Mouse (Mus musculus): Measurements from ENCODE around the gene Lipe.
"Not testable (repeated sequence)": the region's sequence is repeated elsewhere in the genome, so short reads cannot be mapped to it uniquely, and the experiment has no call there.

Gene Lipe

DNA sequence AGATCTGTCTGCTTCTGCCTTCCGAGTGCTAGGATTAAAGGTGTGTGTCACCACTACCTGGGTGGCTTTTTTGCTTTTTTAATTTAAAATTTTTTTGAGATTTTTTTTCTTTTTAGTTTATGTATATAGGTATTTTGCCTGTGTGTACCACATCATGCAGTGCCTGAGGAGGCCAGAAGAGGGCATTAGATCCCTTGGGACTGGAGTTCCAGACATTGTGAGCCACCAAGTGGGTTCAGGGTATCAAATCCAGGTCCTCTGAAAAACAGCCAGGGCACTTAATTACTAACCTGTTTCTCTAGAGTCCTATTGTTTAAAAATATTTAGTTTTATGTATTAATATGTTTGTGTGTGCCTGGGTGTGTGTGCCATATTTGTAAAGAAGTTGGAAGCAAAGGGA lies 19.1 kb upstream of the Lipe start:
- in situ Hi-C loops (cut with MboI, MseI), result no loop called here

DNA sequence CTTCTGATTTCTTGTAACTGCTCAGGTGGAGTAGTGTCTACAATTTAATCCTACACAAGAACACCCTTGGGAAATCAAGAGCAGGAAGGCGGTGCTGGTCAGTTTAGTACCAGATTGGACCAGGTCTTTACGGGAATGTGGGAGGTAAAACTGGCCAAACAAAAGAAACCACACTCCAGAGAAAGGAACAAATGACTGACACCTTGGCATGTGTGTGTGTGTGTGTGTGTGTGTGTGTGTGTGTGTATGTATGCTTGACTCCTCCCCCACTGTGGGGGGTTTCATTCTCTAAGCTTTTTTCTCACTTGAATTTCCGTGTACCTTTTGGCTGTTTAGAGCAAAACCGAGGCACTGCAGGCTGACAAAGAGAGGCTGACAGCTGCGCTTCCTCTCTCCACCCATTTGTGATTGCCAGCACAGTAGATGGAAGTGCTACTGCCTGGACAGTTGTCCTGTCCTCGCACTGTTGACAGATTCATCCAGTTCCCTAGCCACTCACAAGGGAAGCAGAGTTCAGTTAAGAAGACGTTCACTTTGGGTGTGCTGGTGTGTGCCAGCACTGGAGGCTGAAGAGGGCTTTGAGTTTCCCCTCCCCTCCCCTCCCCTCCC lies 14.4 kb upstream of the Lipe start, which contains the start of gene Cxcl17:
TSS of gene Cxcl17 (minus strand) at position 54 of the 609 bp plus-strand sequence.
- in situ Hi-C loops (cut with MboI, MseI), result no loop called here

GRCm38 (mm10) chr7:25411861-25412260 lies 13.4 kb upstream of the Lipe start:
- in situ Hi-C loops (cut with MboI, MseI), result no loop called here

DNA sequence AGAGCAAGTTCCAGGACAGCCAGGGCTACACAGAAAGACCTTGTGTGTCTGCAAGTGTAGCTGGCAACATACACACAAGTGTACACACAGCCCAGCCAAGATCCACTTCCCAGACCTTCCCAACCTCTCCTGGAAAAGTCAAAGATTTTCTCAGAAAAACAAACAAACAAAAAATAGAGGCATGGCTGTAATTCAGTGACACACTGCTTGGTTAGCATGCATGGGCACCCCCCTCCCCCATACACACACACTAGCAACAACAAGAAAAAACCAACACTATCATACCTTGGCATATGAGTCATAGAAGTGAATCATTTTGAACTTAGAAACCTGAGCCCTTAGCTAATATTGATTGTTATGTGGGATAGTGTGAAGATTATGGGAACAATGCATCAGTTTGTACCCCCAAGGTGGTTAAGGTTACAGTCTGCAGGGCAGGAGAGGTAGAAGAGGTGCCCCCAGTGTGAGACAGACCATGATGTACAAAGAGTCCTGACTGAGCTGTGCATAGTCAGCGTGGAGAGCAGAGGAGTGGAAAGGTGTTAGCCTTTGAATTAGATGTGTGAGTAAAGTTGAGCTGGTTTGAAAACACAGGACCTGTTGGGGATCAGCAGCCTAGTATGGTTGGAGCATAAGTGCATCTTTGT lies 12.6 kb upstream of the Lipe start:
- in situ Hi-C loops (cut with MboI, MseI), result no loop called here

DNA sequence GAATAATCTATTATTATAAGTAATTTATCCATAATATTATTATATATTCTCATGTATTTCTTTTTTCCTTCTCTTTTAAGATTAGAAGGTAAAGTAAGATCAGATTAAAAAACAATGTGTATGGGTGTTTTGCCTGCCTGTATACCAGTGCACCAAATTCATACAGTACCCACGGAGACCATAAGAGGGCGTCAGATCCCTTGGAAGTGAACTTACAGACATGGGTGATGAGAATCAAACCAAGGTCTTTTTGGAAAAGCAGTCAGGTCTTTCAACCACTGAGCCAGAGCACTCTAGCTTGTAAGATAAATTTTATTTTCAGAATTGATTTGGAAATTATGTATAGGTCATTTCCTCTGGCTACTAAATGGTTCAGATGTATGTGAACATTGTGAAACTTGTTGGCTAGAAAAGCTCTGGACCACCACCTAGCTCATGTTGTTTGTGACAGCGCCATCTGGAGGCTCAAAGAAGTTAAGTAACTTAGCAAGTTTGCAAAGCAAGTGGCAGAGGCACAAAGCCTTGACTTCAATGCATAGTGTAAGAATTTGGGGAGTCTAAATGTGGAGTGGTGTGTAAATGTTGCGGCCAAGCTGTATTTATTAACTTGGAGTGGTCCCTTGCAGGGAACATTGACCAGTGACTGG lies 10.7 kb upstream of the Lipe start:
- in situ Hi-C loops (cut with MboI, MseI), result no loop called here

- in situ Hi-C loops (cut with MboI, MseI), result no loop called here
These were observed 8.0 kb upstream of the Lipe start for GRCm38 (mm10) chr7:25406468-25406867.

- in situ Hi-C loops (cut with MboI, MseI), result no loop called here
These were observed 4.2 kb upstream of the Lipe start for GRCm38 (mm10) chr7:25402671-25403101.

DNA sequence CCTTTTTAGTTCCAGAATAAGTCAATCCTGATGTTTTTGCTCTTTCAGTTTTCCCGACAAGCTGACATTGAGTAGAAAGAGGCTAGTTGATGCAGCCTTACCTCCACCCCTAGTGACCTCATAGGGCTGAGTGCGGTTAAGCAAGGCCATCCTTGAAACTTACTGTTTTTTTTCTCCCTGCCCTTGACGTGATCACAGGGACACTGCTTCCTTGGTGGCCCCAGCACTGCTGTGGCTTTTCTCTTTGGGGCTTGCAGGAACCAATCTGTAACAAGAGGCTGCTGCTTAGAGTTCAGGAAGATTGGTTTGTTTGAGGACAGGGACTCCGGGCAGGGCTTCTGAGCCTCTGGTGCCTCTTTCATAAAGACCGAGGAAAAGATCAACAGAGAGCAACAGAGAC lies 3.5 kb upstream of the Lipe start:
- in situ Hi-C loops (cut with MboI, MseI), result no loop called here

DNA sequence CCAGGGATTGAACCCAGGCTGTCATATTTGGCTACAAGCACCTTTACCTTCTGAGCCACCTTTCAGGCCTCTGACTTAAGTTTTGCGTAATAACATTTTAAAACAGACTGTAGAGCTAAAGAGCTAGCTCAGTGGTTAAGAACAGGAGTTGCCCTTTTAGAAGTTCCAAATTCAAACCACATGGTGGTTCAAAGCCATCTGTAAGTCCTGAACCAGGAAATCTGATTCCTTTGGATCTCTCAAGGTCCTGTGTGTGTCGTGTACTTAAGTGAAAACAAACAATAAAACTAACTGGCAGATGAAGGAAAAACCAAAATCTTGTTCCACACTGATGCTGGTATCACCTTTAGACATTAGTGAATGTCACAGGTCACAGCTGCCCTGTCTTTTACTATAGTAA lies 3.0 kb upstream of the Lipe start:
- in situ Hi-C loops (cut with MboI, MseI), result no loop called here

GRCm38 (mm10) chr7:25399028-25399427 lies 518 bp upstream of the Lipe start:
- in situ Hi-C loops (cut with MboI, MseI), result not testable (repeated sequence)

DNA sequence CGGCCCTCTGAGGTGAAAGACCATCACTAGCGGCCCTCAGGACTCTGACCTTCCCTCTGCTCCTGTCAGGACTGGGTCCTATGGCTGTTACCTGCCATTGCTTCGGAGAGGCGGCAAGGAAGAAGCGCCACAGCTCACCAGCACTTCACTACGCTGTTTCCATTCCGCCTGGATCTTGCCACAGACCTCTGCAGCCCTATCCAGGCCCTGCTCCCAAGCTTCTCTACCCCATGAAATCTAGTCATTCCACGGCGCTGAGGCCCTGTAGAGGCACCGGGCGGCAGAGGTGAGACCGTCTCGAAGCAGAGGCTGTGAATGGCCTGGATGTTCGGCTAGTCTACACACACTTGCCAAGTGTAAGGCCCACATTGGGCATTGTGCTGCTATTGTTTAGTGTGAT lies 1.9 kb downstream of the Lipe start:
- in situ Hi-C loops (cut with MboI, MseI), result no loop called here

- in situ Hi-C loops (cut with MboI, MseI), result no loop called here
These were observed 2.7 kb downstream of the Lipe start for GRCm38 (mm10) chr7:25395558-25396521.

DNA sequence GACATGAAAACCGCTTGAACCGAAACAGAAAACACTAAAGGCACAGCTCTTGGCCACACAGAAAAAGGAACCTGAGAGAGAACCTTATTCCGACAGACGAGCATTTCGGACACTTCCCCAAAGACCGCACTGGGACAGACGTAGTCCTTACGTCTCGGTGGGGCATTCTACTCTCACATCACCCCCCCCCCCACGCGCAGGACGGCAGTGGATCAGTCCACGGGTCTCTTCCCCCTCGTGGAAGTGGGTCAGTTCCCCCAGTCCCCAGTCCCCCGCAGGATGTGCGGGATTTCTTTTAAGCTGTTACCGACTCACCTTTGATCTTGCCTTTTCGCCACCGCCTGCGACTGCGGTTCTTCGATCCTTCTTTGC lies 3.3 kb downstream of the Lipe start:
- in situ Hi-C loops (cut with MboI, MseI), result no loop called here

GRCm38 (mm10) chr7:25394754-25395153 lies 3.8 kb downstream of the Lipe start:
- in situ Hi-C loops (cut with MboI, MseI), result no loop called here

DNA sequence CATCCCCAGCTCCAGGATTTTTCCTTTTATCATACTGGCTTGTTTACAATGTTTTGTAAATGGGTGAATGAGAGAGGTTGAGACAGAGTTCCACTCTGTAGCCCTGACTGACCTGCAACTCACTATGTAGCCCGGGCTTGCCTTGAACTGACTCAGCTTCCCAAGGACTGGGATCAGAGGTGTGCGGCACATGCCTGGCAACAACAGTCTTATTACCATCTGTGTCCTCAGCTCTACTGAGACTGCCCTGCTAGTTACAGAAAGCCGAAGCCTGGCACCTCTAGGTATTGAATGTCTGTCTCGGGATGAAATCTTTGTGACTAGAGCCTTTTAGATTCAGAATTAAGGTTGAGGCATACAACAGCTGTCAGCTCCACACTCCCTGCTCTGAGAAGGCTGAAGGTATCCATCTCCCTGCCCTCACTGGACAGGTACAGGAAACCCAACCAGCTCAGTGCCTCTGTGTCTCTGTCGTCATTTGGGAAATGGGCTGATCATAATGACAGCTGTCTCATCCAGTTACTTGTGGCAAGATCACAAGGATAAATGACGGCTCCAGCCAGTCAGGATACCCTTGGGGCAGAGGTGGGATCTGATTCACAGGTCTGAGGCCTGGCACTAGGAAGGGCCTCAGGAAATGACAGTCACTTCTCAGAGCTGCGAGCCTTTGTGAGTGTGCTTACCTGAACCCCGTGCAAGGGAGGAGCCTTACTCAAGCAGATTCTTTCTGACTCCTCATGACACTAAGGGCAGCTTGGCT lies 4.9 kb downstream of the Lipe start:
- in situ Hi-C loops (cut with MboI, MseI), result no loop called here

GRCm38 (mm10) chr7:25392851-25393250 lies 5.7 kb downstream of the Lipe start:
- in situ Hi-C loops (cut with MboI, MseI), result no loop called here

- in situ Hi-C loops (cut with MboI, MseI), result no loop called here
These were observed 6.6 kb downstream of the Lipe start for GRCm38 (mm10) chr7:25391856-25392453.

DNA sequence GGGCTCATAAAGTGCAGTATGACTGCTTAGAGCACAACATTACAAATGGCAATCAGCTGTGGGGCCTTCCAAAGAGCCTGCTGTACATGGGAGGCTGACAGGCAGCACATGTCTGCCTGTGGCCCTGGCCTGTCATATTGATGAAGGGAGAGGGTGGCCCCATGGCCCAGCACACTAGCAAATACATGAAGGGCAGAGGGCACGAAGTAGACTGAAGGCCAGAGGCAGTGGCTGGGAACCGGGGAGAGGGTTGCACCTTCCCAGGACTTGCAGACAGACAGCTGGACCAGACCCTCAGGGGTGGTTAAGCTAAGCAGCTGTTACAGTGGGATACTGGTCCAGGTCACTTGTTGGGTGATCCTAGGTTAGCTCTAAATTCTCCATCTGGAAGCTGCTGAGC lies 7.5 kb downstream of the Lipe start:
- in situ Hi-C loops (cut with MboI, MseI), result no loop called here

DNA sequence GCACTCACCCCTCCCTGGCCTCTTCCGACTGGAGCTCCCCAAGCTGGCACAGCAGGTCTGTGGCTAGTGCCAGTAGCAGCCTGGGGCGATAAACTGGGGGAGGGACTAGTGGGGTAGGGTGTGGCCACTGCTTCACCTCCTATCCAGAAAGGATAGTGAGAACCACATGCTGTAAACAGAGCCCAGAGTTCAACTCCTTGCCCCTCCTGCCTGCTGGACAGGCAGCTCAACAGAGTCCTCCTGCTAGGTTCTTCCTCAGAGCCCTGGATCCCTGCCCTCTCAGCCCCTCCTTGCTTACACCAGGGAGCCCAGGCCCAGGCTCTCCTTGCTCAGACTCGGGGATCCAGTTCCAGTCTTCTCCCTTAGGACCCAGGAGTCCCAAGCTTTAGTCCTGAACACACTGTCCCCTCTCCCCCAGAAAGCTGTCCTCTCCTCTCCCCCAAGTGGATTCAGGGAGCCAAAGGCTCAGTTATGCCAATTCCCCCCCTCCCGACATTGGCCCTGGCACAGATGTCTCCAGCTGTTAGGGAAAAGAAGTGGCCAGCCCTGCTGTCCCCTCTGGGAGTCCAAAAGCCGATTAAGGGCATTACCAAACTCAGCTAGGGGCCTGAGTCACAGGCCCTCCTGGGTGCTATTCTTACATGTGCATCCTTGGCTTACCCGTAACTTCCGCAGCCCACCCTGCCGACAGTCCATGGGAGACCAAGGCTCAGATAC lies 8.3 kb downstream of the Lipe start:
- in situ Hi-C loops (cut with MboI, MseI), result no loop called here

DNA sequence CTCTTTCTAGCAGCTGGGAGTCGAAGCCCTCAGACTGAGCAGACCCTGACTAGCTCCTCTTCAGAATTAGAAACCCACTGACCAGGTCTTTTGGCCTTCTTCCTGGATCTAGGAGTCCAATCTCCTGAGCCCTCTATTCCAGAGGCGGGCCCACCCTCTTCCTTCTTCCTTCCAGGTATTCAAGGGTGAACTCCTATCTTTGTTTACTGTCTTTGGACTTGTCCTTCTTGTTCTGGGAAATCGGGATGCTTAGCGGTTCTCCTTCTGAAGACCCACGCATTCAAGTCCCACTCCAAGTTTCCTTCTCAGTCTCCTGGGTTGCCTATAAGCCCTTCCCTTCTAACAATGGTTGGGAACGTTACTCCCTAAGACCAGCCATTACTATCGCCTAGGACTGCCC lies 9.6 kb downstream of the Lipe start:
- in situ Hi-C loops (cut with MboI, MseI), result no loop called here
